Mouse (Mus musculus) lung, adult 2 months (tissue): ENCODE data around the gene Tnnc1. TPM values are rescaled to one million over a fixed set of nuclear protein-coding genes. Genes with fewer than 3 reads are reported as not detected.
A peak's percentile ranks its signal among the peaks of the same experiment; 100 is the strongest.

Experiments
- DNase-seq: peaks from one replicate; pipeline ENCODE4 v3.0.0; 2022
- H3K4me1 ChIP-seq: fragments of 200-500 bp; 2 replicates; pipeline ENCODE4 v1.6.1; 2011; ENCODE audit warnings: low read length; ENCODE audit not compliant: control insufficient read depth, insufficient read depth
- H3K4me3 ChIP-seq: fragments of 200-500 bp; replicated peaks from 2 replicates; pipeline ENCODE3; 2011; ENCODE audit warnings: low read depth, mild to moderate bottlenecking, control low read depth, low read length; ENCODE audit errors: extremely low read depth
- CTCF ChIP-seq: fragments of 200-500 bp; IDR thresholded peaks from 2 replicates; pipeline ENCODE4 v1.5.1; 2011; ENCODE audit warnings: mild to moderate bottlenecking, low read length, control low read depth; ENCODE audit not compliant: insufficient read depth
- POLR2A ChIP-seq: fragments of 200-500 bp; IDR thresholded peaks from 2 replicates; pipeline ENCODE4 v1.6.1; 2011; ENCODE audit warnings: low read depth, mild to moderate bottlenecking, control low read depth, low read length, borderline replicate concordance; ENCODE audit errors: extremely low read depth
- WGBS: fragments of 180-500 bp; shearing (Covaris S2); methylation state at CpG from one replicate; pipeline ENCODE4 v1.1.7; 2018; 5-methylcytosine and 5-hydroxymethylcytosine counted together
- polyA plus RNA-seq: library from polyadenylated mRNA; depleted of rRNA; stranded (reverse); fragments of >200 nt; gene quantifications from 2 replicates; pipeline ENCODE4 v1.2.3, GENCODE M21; 2012

Tnnc1 gene
- polyA plus RNA-seq, 1 experiment = 32.2 TPM

GRCm38 (mm10) chr14:31207070-31207830, 862 bp upstream of the Tnnc1 start:
- DNase-seq = no peak

GRCm38 (mm10) chr14:31209133-31209557, 1.0 kb downstream of the Tnnc1 start:
- TF ChIP-seq POLR2A (no peak), CTCF (no peak)
- no peak overlapping the region for H3K4me3 ChIP-seq
- WGBS = 92% methylated on average over 4 of the region's 4 CpGs
- no peak for DNase-seq
- H3K4me1 ChIP-seq = peaks cover 12% of the 10 kb centered on the region

More at GRCm38 (mm10) chr14:31207070-31207830, 862 bp upstream of the Tnnc1 start:
- no peak for TF ChIP-seq CTCF
- TF ChIP-seq POLR2A = no peak
- Histone ChIP-seq H3K4me3 (peak overlapping the region; percentile 71), H3K4me1 (peaks cover 12% of the 10 kb centered on the region)
- WGBS = 64% methylated on average over 13 of the region's 13 CpGs

- WGBS = 83% methylated on average over 6 of the region's 6 CpGs
Observed at GRCm38 (mm10) chr14:31211854-31212253, 3.7 kb downstream of the Tnnc1 start.

GRCm38 (mm10) chr14:31212499-31212898, 4.4 kb downstream of the Tnnc1 start:
- no peak overlapping the region for H3K4me3 ChIP-seq
- DNase-seq = no peak
- peaks cover 7% of the 10 kb centered on the region for H3K4me1 ChIP-seq
- no peak for TF ChIP-seq POLR2A
- TF ChIP-seq CTCF = no peak
- 78% methylated on average over 3 of the region's 3 CpGs for WGBS

More at GRCm38 (mm10) chr14:31211854-31212253, 3.7 kb downstream of the Tnnc1 start:
- no peak for DNase-seq
- no peak for TF ChIP-seq CTCF
- no peak for TF ChIP-seq POLR2A
- Histone ChIP-seq H3K4me3 (no peak overlapping the region), H3K4me1 (peaks cover 9% of the 10 kb centered on the region)

GRCm38 (mm10) chr14:31213868-31214267, 5.8 kb downstream of the Tnnc1 start:
- DNase-seq = no peak
- no peak for TF ChIP-seq CTCF
- no peak for TF ChIP-seq POLR2A
- peaks cover 7% of the 10 kb centered on the region; the same call in 1 of the 2 replicates for H3K4me1 ChIP-seq
- 70% methylated on average over 8 of the region's 8 CpGs for WGBS
- no peak overlapping the region for H3K4me3 ChIP-seq

- DNase-seq = no peak
- Histone ChIP-seq H3K4me3 (no peak overlapping the region), H3K4me1 (peaks cover 7% of the 10 kb centered on the region; the same call in 1 of the 2 replicates)
- TF ChIP-seq POLR2A (no peak), CTCF (no peak)
- WGBS = 70% methylated on average over 3 of the region's 3 CpGs
Observed at GRCm38 (mm10) chr14:31214684-31215083, 6.6 kb downstream of the Tnnc1 start.

GRCm38 (mm10) chr14:31215157-31216002, 7.3 kb downstream of the Tnnc1 start:
- 29% methylated on average over 15 of the region's 15 CpGs for WGBS
- TF ChIP-seq POLR2A = no peak
- TF ChIP-seq CTCF = peak; percentile 96
- Histone ChIP-seq H3K4me1 (peaks cover 7% of the 10 kb centered on the region; the same call in 1 of the 2 replicates), H3K4me3 (no peak overlapping the region)
- DNase-seq = peak; percentile 71

- H3K4me1 ChIP-seq = peaks cover 8% of the 10 kb centered on the region; the same call in 1 of the 2 replicates
- DNase-seq = no peak
- WGBS = 68% methylated on average over 2 of the region's 2 CpGs
Observed at GRCm38 (mm10) chr14:31216846-31217245, 8.7 kb downstream of the Tnnc1 start, which contains the start of gene Nisch. TSS of gene Nisch (minus strand) at chr14:31216946.

GRCm38 (mm10) chr14:31217666-31218065, 9.6 kb downstream of the Tnnc1 start, which contains the start of gene Sema3g:
TSS of gene Sema3g (plus strand) at chr14:31217860.
- H3K4me3 ChIP-seq = peak within 1 kb of the TSS; percentile 81
- peak; percentile 67 for DNase-seq
- WGBS = 6% methylated on average over 11 of the region's 11 CpGs

More at GRCm38 (mm10) chr14:31216846-31217245, 8.7 kb downstream of the Tnnc1 start, which contains the start of gene Nisch:
- H3K4me3 ChIP-seq = peak within 1 kb of the TSS; percentile 81
- TF ChIP-seq CTCF (no peak), POLR2A (no peak)

GRCm38 (mm10) chr14:31226978-31227377, 18.9 kb downstream of the Tnnc1 start:
- no peak for DNase-seq
- peaks cover 30% of the 10 kb centered on the region for H3K4me1 ChIP-seq
- TF ChIP-seq POLR2A (no peak), CTCF (no peak)
- H3K4me3 ChIP-seq = no peak overlapping the region
- 22% methylated on average over 4 of the region's 4 CpGs for WGBS

More at GRCm38 (mm10) chr14:31217666-31218065, 9.6 kb downstream of the Tnnc1 start, which contains the start of gene Sema3g:
- H3K4me1 ChIP-seq = peaks cover 10% of the 10 kb centered on the region; the same call in 1 of the 2 replicates
- TF ChIP-seq POLR2A = peak; percentile 91
- TF ChIP-seq CTCF = peak; percentile 74
